Mouse (Mus musculus): ENCODE data around the gene Myh2. TPM values are rescaled to one million over a fixed set of nuclear protein-coding genes. Genes with fewer than 3 reads are reported as not detected.

Myh2 gene
- polyA plus RNA-seq, 1 experiment from 2014 or later, result not detected

GRCm38 (mm10) chr11:67143065-67143464, 27.8 kb upstream of the Myh2 start:
- no peak overlapping the region for H3K27ac ChIP-seq (ENCODE audit: low read depth, low read length)
- no peaks in the 10 kb centered on the region for H3K27me3 ChIP-seq (ENCODE audit: control insufficient read depth, insufficient read depth, low read length)
- no peaks in the 10 kb centered on the region for H3K9me3 ChIP-seq (ENCODE audit: control insufficient read depth, low read length)
- no peak overlapping the region for H3K9ac ChIP-seq (ENCODE audit: low read length)
- DNase-seq (ENCODE audit: low spot score, missing footprints), result no peak
- H3K4me3 ChIP-seq (ENCODE audit: low read depth, low read length), result no peak overlapping the region
- H3K4me2 ChIP-seq, result no peak overlapping the region
- no peak for ATAC-seq (ENCODE audit: low FRiP score)
- WGBS, result 83% methylated on average over 5 of the region's 5 CpGs
- H3K4me1 ChIP-seq (ENCODE audit: control insufficient read depth, insufficient read depth, low read length), result no peaks in the 10 kb centered on the region
- no peaks in the 10 kb centered on the region for H3K36me3 ChIP-seq (ENCODE audit: control insufficient read depth, insufficient read depth, low read length)

- DNase-seq (ENCODE audit: low spot score, missing footprints) (no peak), ATAC-seq (ENCODE audit: low FRiP score) (no peak)
- Histone ChIP-seq H3K27me3 (ENCODE audit: control insufficient read depth, insufficient read depth, low read length) (no peaks in the 10 kb centered on the region), H3K4me1 (ENCODE audit: control insufficient read depth, insufficient read depth, low read length) (no peaks in the 10 kb centered on the region), H3K27ac (ENCODE audit: low read depth, low read length) (no peak overlapping the region), H3K4me3 (ENCODE audit: low read depth, low read length) (no peak overlapping the region), H3K4me2 (no peak overlapping the region), H3K9ac (ENCODE audit: low read length) (no peak overlapping the region), H3K36me3 (ENCODE audit: control insufficient read depth, insufficient read depth, low read length) (no peaks in the 10 kb centered on the region), H3K9me3 (ENCODE audit: control insufficient read depth, low read length) (no peaks in the 10 kb centered on the region)
- WGBS, result 92% methylated on average over 4 of the region's 4 CpGs
Measured at GRCm38 (mm10) chr11:67143863-67144498, 26.8 kb upstream of the Myh2 start.

- Histone ChIP-seq H3K4me2 (no peak overlapping the region), H3K27ac (ENCODE audit: low read depth, low read length) (no peak overlapping the region), H3K4me3 (ENCODE audit: low read depth, low read length) (no peak overlapping the region), H3K4me1 (ENCODE audit: control insufficient read depth, insufficient read depth, low read length) (no peaks in the 10 kb centered on the region), H3K36me3 (ENCODE audit: control insufficient read depth, insufficient read depth, low read length) (no peaks in the 10 kb centered on the region), H3K27me3 (ENCODE audit: control insufficient read depth, insufficient read depth, low read length) (no peaks in the 10 kb centered on the region), H3K9me3 (ENCODE audit: control insufficient read depth, low read length) (no peaks in the 10 kb centered on the region), H3K9ac (ENCODE audit: low read length) (no peak overlapping the region)
- WGBS, result 73% methylated on average over 6 of the region's 6 CpGs
- ATAC-seq (ENCODE audit: low FRiP score), result no peak
- DNase-seq (ENCODE audit: low spot score, missing footprints), result no peak
Measured at GRCm38 (mm10) chr11:67144559-67145265, 26.1 kb upstream of the Myh2 start.

- ATAC-seq (ENCODE audit: low FRiP score), result no peak
- no peak overlapping the region for H3K4me2 ChIP-seq
- no peak overlapping the region for H3K27ac ChIP-seq (ENCODE audit: low read depth, low read length)
- H3K27me3 ChIP-seq (ENCODE audit: control insufficient read depth, insufficient read depth, low read length), result no peaks in the 10 kb centered on the region
- H3K36me3 ChIP-seq (ENCODE audit: control insufficient read depth, insufficient read depth, low read length), result no peaks in the 10 kb centered on the region
- no peaks in the 10 kb centered on the region for H3K9me3 ChIP-seq (ENCODE audit: control insufficient read depth, low read length)
- no peak for DNase-seq (ENCODE audit: low spot score, missing footprints)
- H3K4me1 ChIP-seq (ENCODE audit: control insufficient read depth, insufficient read depth, low read length), result no peaks in the 10 kb centered on the region
- no peak overlapping the region for H3K4me3 ChIP-seq (ENCODE audit: low read depth, low read length)
- WGBS, result 87% methylated on average over 5 of the region's 5 CpGs
- H3K9ac ChIP-seq (ENCODE audit: low read length), result no peak overlapping the region
Measured at GRCm38 (mm10) chr11:67145482-67146408, 25.1 kb upstream of the Myh2 start.

GRCm38 (mm10) chr11:67146409-67147282, 24.2 kb upstream of the Myh2 start:
- Histone ChIP-seq H3K9me3 (ENCODE audit: control insufficient read depth, low read length) (no peaks in the 10 kb centered on the region), H3K27ac (ENCODE audit: low read depth, low read length) (no peak overlapping the region), H3K27me3 (ENCODE audit: control insufficient read depth, insufficient read depth, low read length) (no peaks in the 10 kb centered on the region), H3K4me1 (ENCODE audit: control insufficient read depth, insufficient read depth, low read length) (no peaks in the 10 kb centered on the region), H3K36me3 (ENCODE audit: control insufficient read depth, insufficient read depth, low read length) (no peaks in the 10 kb centered on the region), H3K9ac (ENCODE audit: low read length) (no peak overlapping the region), H3K4me2 (no peak overlapping the region), H3K4me3 (ENCODE audit: low read depth, low read length) (no peak overlapping the region)
- WGBS, result 90% methylated on average over 4 of the region's 4 CpGs
- ATAC-seq (ENCODE audit: low FRiP score) (no peak), DNase-seq (ENCODE audit: low spot score, missing footprints) (no peak)

GRCm38 (mm10) chr11:67147283-67147921, 23.4 kb upstream of the Myh2 start:
- 91% methylated on average over 12 of the region's 12 CpGs for WGBS
- ATAC-seq (ENCODE audit: low FRiP score), result no peak

GRCm38 (mm10) chr11:67148286-67149012, 22.4 kb upstream of the Myh2 start:
- no peak for DNase-seq (ENCODE audit: low spot score, missing footprints)

More at GRCm38 (mm10) chr11:67147283-67147921, 23.4 kb upstream of the Myh2 start:
- Histone ChIP-seq H3K36me3 (ENCODE audit: control insufficient read depth, insufficient read depth, low read length) (no peaks in the 10 kb centered on the region), H3K4me2 (no peak overlapping the region), H3K4me3 (ENCODE audit: low read depth, low read length) (no peak overlapping the region), H3K27ac (ENCODE audit: low read depth, low read length) (no peak overlapping the region), H3K27me3 (ENCODE audit: control insufficient read depth, insufficient read depth, low read length) (no peaks in the 10 kb centered on the region), H3K4me1 (ENCODE audit: control insufficient read depth, insufficient read depth, low read length) (no peaks in the 10 kb centered on the region), H3K9me3 (ENCODE audit: control insufficient read depth, low read length) (no peaks in the 10 kb centered on the region), H3K9ac (ENCODE audit: low read length) (no peak overlapping the region)
- DNase-seq (ENCODE audit: low spot score, missing footprints), result no peak

GRCm38 (mm10) chr11:67150237-67150636, 20.6 kb upstream of the Myh2 start:
- no peaks in the 10 kb centered on the region for H3K9me3 ChIP-seq (ENCODE audit: control insufficient read depth, low read length)
- DNase-seq (ENCODE audit: low spot score, missing footprints) (no peak), ATAC-seq (ENCODE audit: low FRiP score) (no peak)
- no peaks in the 10 kb centered on the region for H3K36me3 ChIP-seq (ENCODE audit: control insufficient read depth, insufficient read depth, low read length)
- H3K4me3 ChIP-seq (ENCODE audit: low read depth, low read length), result no peak overlapping the region
- H3K9ac ChIP-seq (ENCODE audit: low read length), result no peak overlapping the region
- no peaks in the 10 kb centered on the region for H3K27me3 ChIP-seq (ENCODE audit: control insufficient read depth, insufficient read depth, low read length)
- 89% methylated on average over 2 of the region's 2 CpGs for WGBS
- no peak overlapping the region for H3K4me2 ChIP-seq
- no peaks in the 10 kb centered on the region for H3K4me1 ChIP-seq (ENCODE audit: control insufficient read depth, insufficient read depth, low read length)
- no peak overlapping the region for H3K27ac ChIP-seq (ENCODE audit: low read depth, low read length)

More at GRCm38 (mm10) chr11:67148286-67149012, 22.4 kb upstream of the Myh2 start:
- WGBS, result 81% methylated on average over 4 of the region's 4 CpGs
- Histone ChIP-seq H3K9me3 (ENCODE audit: control insufficient read depth, low read length) (no peaks in the 10 kb centered on the region), H3K4me3 (ENCODE audit: low read depth, low read length) (no peak overlapping the region), H3K27me3 (ENCODE audit: control insufficient read depth, insufficient read depth, low read length) (no peaks in the 10 kb centered on the region), H3K4me2 (no peak overlapping the region), H3K36me3 (ENCODE audit: control insufficient read depth, insufficient read depth, low read length) (no peaks in the 10 kb centered on the region), H3K27ac (ENCODE audit: low read depth, low read length) (no peak overlapping the region), H3K4me1 (ENCODE audit: control insufficient read depth, insufficient read depth, low read length) (no peaks in the 10 kb centered on the region), H3K9ac (ENCODE audit: low read length) (no peak overlapping the region)
- no peak for ATAC-seq (ENCODE audit: low FRiP score)
